21 mouse cellular contexts compared by ENCODE assay signal in the genomic region with DNA sequence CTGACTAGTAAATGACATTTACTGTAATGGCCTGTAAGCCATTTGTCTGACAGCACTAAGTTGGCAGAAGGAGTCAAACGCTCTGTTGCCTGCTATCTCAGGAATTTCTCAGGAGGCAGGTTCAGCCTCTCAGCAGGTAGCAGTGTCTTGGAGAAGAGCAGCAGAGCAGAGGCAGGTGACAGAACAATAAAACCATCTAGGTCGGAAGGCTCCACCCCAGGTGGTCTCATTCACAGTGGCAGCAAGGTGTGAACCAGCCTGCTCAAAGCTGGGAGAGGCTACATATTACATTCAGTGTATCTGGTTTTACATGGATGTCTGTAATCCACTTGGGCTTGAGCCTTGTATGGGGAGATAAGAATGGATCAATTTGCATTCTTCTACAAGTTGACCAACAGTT.
A peak's percentile ranks its signal among the peaks of the same experiment; 100 is the strongest.
DNase-seq lines count a peak whose midpoint lies in the region; TF ChIP-seq lines count a peak whose summit lies in the region.
"Had no signal": no experiment of that assay in that cellular context is flagged by ENCODE, and none has a peak within 500 bp of the region (broad histone marks: within the 10 kb centered on the region; RNA-seq: fewer than 3 reads in every experiment).

No protein-coding gene starts in this region.

- 23% methylated on average over 2 of the region's 2 CpGs for WGBS in heart, embryonic 10.5 days

- DNase-seq in ES-E14 (ENCODE audit: low read depth, low spot score) (peak; percentile 42), WW6 (ENCODE audit: low read depth, low spot score) (peak; percentile 16)
- no peak for DNase-seq in heart, embryonic 10.5 days (ENCODE audit: low spot score)
- DNase-seq in kidney, adult 8-10 months, result no peak
- no peak for DNase-seq in layer of hippocampus, postnatal 36 days
- DNase-seq: adrenal gland, adult 8-10 months; adrenal gland, postnatal 14 days; adrenal gland, postnatal 36 days; B cell, adult 2 months; cerebellum, adult 11-12 months; cerebellum, adult 2 months; cerebellum, adult 9-10 months; cerebellum, postnatal 10 days; cerebellum, postnatal 25 days; forebrain, postnatal 0 days had no signal

- peaks cover 3% of the 10 kb centered on the region for H3K4me1 ChIP-seq in ES-Bruce4 (ENCODE audit: control insufficient read depth, insufficient read depth, low read length)
- peaks cover 2 to 4% of the 10 kb centered on the region in 2 experiments; a peak in 2 of 4 replicates for H3K4me1 ChIP-seq in ES-E14 (ENCODE audit: control insufficient read depth in 2 of 2, insufficient read depth in 2 of 2, low read length in 2 of 2, poor library complexity in 1 of 2)
- H3K4me1 ChIP-seq in heart, embryonic 10.5 days, result no peaks in the 10 kb centered on the region
- H3K4me1 ChIP-seq: embryonic facial prominence, embryonic 10.5 days; embryonic facial prominence, embryonic 12.5 days; forebrain, embryonic 13.5 days; forebrain, embryonic 15.5 days had no signal

- no peak for TF ChIP-seq POLR2A in ES-Bruce4 (IDR thresholded peaks at IDR 0.05; ENCODE audit: insufficient read depth, low read length)

- H3K9me3 ChIP-seq in ES-Bruce4 (replicated peaks; ENCODE audit: control insufficient read depth, insufficient read depth, low read length, poor library complexity, severe bottlenecking), result no peaks in the 10 kb centered on the region; the same call in 1 of the 2 replicates
- H3K9me3 ChIP-seq in ES-E14 (ENCODE audit: control insufficient read depth, insufficient read depth, low read depth, low read length), result no peaks in the 10 kb centered on the region
- H3K9me3 ChIP-seq in heart, embryonic 10.5 days, result no peaks in the 10 kb centered on the region
- H3K9me3 ChIP-seq: embryonic facial prominence, embryonic 10.5 days; embryonic facial prominence, embryonic 12.5 days; forebrain, embryonic 13.5 days; forebrain, embryonic 15.5 days had no signal

- no peak for TF ChIP-seq CTCF in ES-Bruce4 (IDR thresholded peaks at IDR 0.05; ENCODE audit: low read depth, low read length)

- H3K9ac ChIP-seq in ES-Bruce4 (ENCODE audit: low read depth, poor library complexity, severe bottlenecking), result no peak overlapping the region
- no peak overlapping the region for H3K9ac ChIP-seq in ES-E14 (ENCODE audit: insufficient read depth, low read depth, low read length, poor library complexity, severe bottlenecking)
- H3K9ac ChIP-seq: embryonic facial prominence, embryonic 12.5 days; forebrain, embryonic 13.5 days; forebrain, embryonic 15.5 days; forebrain, postnatal 0 days had no signal

- TF ChIP-seq EP300 in ES-Bruce4 (IDR thresholded peaks at IDR 0.05; ENCODE audit: insufficient read depth, low read depth, low read length), result peak; percentile 74

- H3K4me3 ChIP-seq in ES-Bruce4 (ENCODE audit: low read depth, low read length) (no peak overlapping the region), ES-E14 (ENCODE audit: insufficient read depth in 1 of 2, low read depth in 1 of 2, low read length in 2 of 2, poor library complexity in 1 of 2, severe bottlenecking in 1 of 2) (no peak overlapping the region)
- H3K4me3 ChIP-seq in heart, embryonic 10.5 days, result no peak overlapping the region
- H3K4me3 ChIP-seq: embryonic facial prominence, embryonic 10.5 days; embryonic facial prominence, embryonic 12.5 days; forebrain, embryonic 13.5 days; forebrain, embryonic 15.5 days had no signal

- no peaks in the 10 kb centered on the region for H3K36me3 ChIP-seq in ES-Bruce4 (ENCODE audit: control insufficient read depth, insufficient read depth, low read length, poor library complexity, severe bottlenecking)
- H3K36me3 ChIP-seq in ES-E14 (ENCODE audit: control insufficient read depth, insufficient read depth, low read length, poor library complexity, severe bottlenecking), result no peaks in the 10 kb centered on the region
- no peaks in the 10 kb centered on the region for H3K36me3 ChIP-seq in heart, embryonic 10.5 days
- H3K36me3 ChIP-seq: embryonic facial prominence, embryonic 10.5 days; embryonic facial prominence, embryonic 12.5 days; forebrain, embryonic 15.5 days had no signal

- in situ Hi-C loops in ES-E14 (cut with MboI; ENCODE audit: low sequenced_read_pairs in 2 of 2, unreplicated experiment in 2 of 2), result no loop called here

- H3K27ac ChIP-seq in ES-Bruce4 (ENCODE audit: insufficient read depth, low read length) (no peak overlapping the region), ES-E14 (ENCODE audit: insufficient read depth, low read depth, low read length, poor library complexity, severe bottlenecking) (no peak overlapping the region)
- no peak overlapping the region for H3K27ac ChIP-seq in heart, embryonic 10.5 days
- H3K27ac ChIP-seq: embryonic facial prominence, embryonic 10.5 days; embryonic facial prominence, embryonic 12.5 days; forebrain, embryonic 13.5 days; forebrain, embryonic 15.5 days had no signal

- no peaks in the 10 kb centered on the region for H3K27me3 ChIP-seq in ES-Bruce4 (ENCODE audit: control insufficient read depth, insufficient read depth, low read length, poor library complexity, severe bottlenecking)
- no peaks in the 10 kb centered on the region for H3K27me3 ChIP-seq in heart, embryonic 10.5 days (ENCODE audit: insufficient read depth, poor library complexity, severe bottlenecking)
- H3K27me3 ChIP-seq: CH12.LX; embryonic facial prominence, embryonic 12.5 days; forebrain, embryonic 13.5 days; forebrain, embryonic 15.5 days had no signal

TF ChIP-seq in ES-E14, 5 proteins besides CTCF, POLR2A, EP300 and RAD21:
- no peak for TF ChIP-seq MAFK (IDR thresholded peaks at IDR 0.05; ENCODE audit: insufficient read depth, low read depth, low read length)
- no peak for TF ChIP-seq ZC3H11A (IDR thresholded peaks at IDR 0.05; ENCODE audit: borderline replicate concordance, low read depth, low read length)
- TF ChIP-seq CHD2 (IDR thresholded peaks at IDR 0.05; ENCODE audit: low read depth, low read length), result no peak
- TF ChIP-seq ZNF384 (IDR thresholded peaks at IDR 0.05; ENCODE audit: low read depth, low read length), result no peak
- no peak for TF ChIP-seq HCFC1 (IDR thresholded peaks at IDR 0.05; ENCODE audit: borderline replicate concordance, insufficient read depth, low read length)

Comparison
In these comparisons a context has a peak if more than half of its experiments do, and no peak if none do; other contexts are left out.
1. DNase-seq: peak in ES-E14 (single experiment) and WW6 (single experiment); none in heart, embryonic 10.5 days (single experiment), kidney, adult 8-10 months (0 of 2) and layer of hippocampus, postnatal 36 days (0 of 2).